Mouse (Mus musculus): ENCODE results near the gene Adamts2.

The Adamts2 gene

GRCm38 (mm10) chr11:50845951-50846350 lies 244.1 kb downstream of the Adamts2 start:
- no peak for DNase-seq (ENCODE audit: low spot score in 2 of 2)

GRCm38 (mm10) chr11:50847047-50847446 lies 245.2 kb downstream of the Adamts2 start:
- peak in 1 of 2 experiments; percentile 26 for DNase-seq (ENCODE audit: low spot score in 2 of 2)

- DNase-seq (ENCODE audit: low spot score in 2 of 2) = peak; percentile 60 to 70
Measured at GRCm38 (mm10) chr11:50848520-50849137, 246.7 kb downstream of the Adamts2 start.

- DNase-seq (ENCODE audit: low spot score in 2 of 2) = peak; percentile 66 to 67
Measured at GRCm38 (mm10) chr11:50849310-50849709, 247.4 kb downstream of the Adamts2 start.

- DNase-seq (ENCODE audit: low spot score in 2 of 2) = peak; percentile 73 to 75
Measured at GRCm38 (mm10) chr11:50850177-50850735, 248.4 kb downstream of the Adamts2 start, which contains the start of gene Grm6. Gene Grm6 (plus strand): TSS chr11:50850685.

GRCm38 (mm10) chr11:50850989-50851601 lies 249.2 kb downstream of the Adamts2 start:
- DNase-seq (ENCODE audit: low spot score in 2 of 2) = peak; percentile 35 to 42
